Mouse (Mus musculus) MEL (cell line): ENCODE data around the gene Ift27. TPM values are rescaled to one million over a fixed set of nuclear protein-coding genes. Genes with fewer than 3 reads are reported as not detected.

Experiments
- DNase-seq: peaks from one replicate; pipeline ENCODE4 v3.0.0; 2011; ENCODE audit warnings: low read depth, low spot score
- H3K27ac ChIP-seq: 2 replicates; pipeline ENCODE4 v1.5.1; 2012; ENCODE audit warnings: low read depth, mild to moderate bottlenecking, control low read depth, low read length, moderate library complexity; ENCODE audit not compliant: control insufficient read depth
- H3K27me3 ChIP-seq, 2 experiments: fragments of 150-350 bp in 1 of 2; sonication (generic) in 1 of 2; 2 replicates each; pipeline ENCODE4 v1.6.1; 2012; ENCODE audit warnings: low read length in 2 of 2, mild to moderate bottlenecking in 2 of 2, improper control_type of control experiment in 1 of 2, moderate library complexity in 1 of 2; ENCODE audit not compliant: insufficient read depth in 2 of 2, control insufficient read depth in 1 of 2
- H3K36me3 ChIP-seq, 2 experiments: 2 replicates each; pipeline ENCODE4 v1.6.1; 2012 to 2014; ENCODE audit warnings: low read length in 2 of 2, improper control_type of control experiment in 1 of 2, inconsistent platforms in 1 of 2, mild to moderate bottlenecking in 1 of 2; ENCODE audit not compliant: insufficient read depth in 2 of 2, control insufficient read depth in 1 of 2
- H3K4me1 ChIP-seq, 2 experiments: fragments of 150-350 bp in 1 of 2; sonication (generic) in 1 of 2; 2 replicates each; pipeline ENCODE4 v1.6.1; 2012; ENCODE audit warnings: low read length in 2 of 2, improper control_type of control experiment in 1 of 2, mild to moderate bottlenecking in 1 of 2; ENCODE audit not compliant: insufficient read depth in 2 of 2, control insufficient read depth in 1 of 2
- H3K4me3 ChIP-seq, 2 experiments: fragments of 150-350 bp in 1 of 2; sonication (generic) in 1 of 2; 2 replicates each; pipeline ENCODE4 v1.5.1; 2012; ENCODE audit warnings: low read depth in 2 of 2, low read length in 2 of 2, mild to moderate bottlenecking in 2 of 2, moderate library complexity in 2 of 2, control low read depth in 1 of 2, improper control_type of control experiment in 1 of 2; ENCODE audit not compliant: control insufficient read depth in 1 of 2, insufficient read depth in 1 of 2
- H3K79me2 ChIP-seq: 2 replicates; pipeline ENCODE4 v1.6.1; 2012; ENCODE audit warnings: mild to moderate bottlenecking, low read length, moderate library complexity; ENCODE audit not compliant: control insufficient read depth, poor library complexity, insufficient read depth
- H3K9ac ChIP-seq: 2 replicates; pipeline ENCODE4 v1.6.1; 2012; ENCODE audit warnings: low read depth, mild to moderate bottlenecking, control low read depth, low read length, moderate library complexity; ENCODE audit not compliant: control insufficient read depth, poor library complexity, severe bottlenecking
- H3K9me3 ChIP-seq: fragments of 150-350 bp; sonication (generic); replicated peaks from 2 replicates; pipeline ENCODE4 v1.6.1; 2012; ENCODE audit warnings: mild to moderate bottlenecking, low read length, improper control_type of control experiment, moderate library complexity; ENCODE audit not compliant: insufficient read depth
- CHD1 ChIP-seq: IDR thresholded peaks from 2 replicates; pipeline ENCODE4 v1.6.1; 2012; ENCODE audit warnings: low read depth, mild to moderate bottlenecking, inconsistent platforms, low read length, improper control_type of control experiment
- EP300 ChIP-seq, 2 experiments: IDR thresholded peaks; 2 replicates each; pipeline ENCODE4 v1.6.1; 2011; ENCODE audit warnings: improper control_type of control experiment in 2 of 2, low read length in 2 of 2, low read depth in 1 of 2, mild to moderate bottlenecking in 1 of 2
- GATA1 ChIP-seq: IDR thresholded peaks from 2 replicates; pipeline ENCODE4 v1.6.1; 2011; ENCODE audit warnings: low read depth, low read length, improper control_type of control experiment
- JUND ChIP-seq: IDR thresholded peaks from 2 replicates; pipeline ENCODE4 v1.6.1; 2011; ENCODE audit warnings: low read depth, mild to moderate bottlenecking, improper control_type of control experiment, low read length
- NRF1 ChIP-seq: IDR thresholded peaks from 2 replicates; pipeline ENCODE4 v1.6.1; 2014; ENCODE audit warnings: low read depth, mild to moderate bottlenecking, inconsistent platforms, low read length, improper control_type of control experiment, moderate library complexity; ENCODE audit not compliant: poor library complexity, insufficient read depth, severe bottlenecking
- RAD21 ChIP-seq: IDR thresholded peaks from 2 replicates; pipeline ENCODE4 v1.6.1; 2011; ENCODE audit warnings: mild to moderate bottlenecking, low read depth, low read length, improper control_type of control experiment
- TAL1 ChIP-seq: IDR thresholded peaks from 2 replicates; pipeline ENCODE4 v1.6.1; 2012; ENCODE audit warnings: mild to moderate bottlenecking, inconsistent platforms, low read length, moderate library complexity, mixed read lengths
- TBP ChIP-seq: IDR thresholded peaks from 2 replicates; pipeline ENCODE4 v1.8.0; 2011; ENCODE audit warnings: low read depth, low read length, improper control_type of control experiment
- TCF12 ChIP-seq: IDR thresholded peaks from 2 replicates; pipeline ENCODE4 v1.6.1; 2014; ENCODE audit warnings: low read depth, mild to moderate bottlenecking, inconsistent platforms, low read length, improper control_type of control experiment, moderate library complexity
- USF2 ChIP-seq, 2 experiments: IDR thresholded peaks; 2 replicates each; pipeline ENCODE4 v1.6.1; 2011 to 2012; ENCODE audit warnings: improper control_type of control experiment in 2 of 2, low read length in 2 of 2, borderline replicate concordance in 1 of 2, inconsistent platforms in 1 of 2, low read depth in 1 of 2, mild to moderate bottlenecking in 1 of 2; ENCODE audit not compliant: insufficient read depth in 1 of 2
- ZNF384 ChIP-seq: IDR thresholded peaks from 2 replicates; pipeline ENCODE4 v1.6.1; 2012; ENCODE audit warnings: low read depth, mild to moderate bottlenecking, inconsistent platforms, low read length, improper control_type of control experiment
- polyA plus RNA-seq, 2 experiments: library from polyadenylated mRNA; stranded (reverse) in 1 of 2; unstranded in 1 of 2; fragments of >175 nt in 1 of 2; fragments of >200 nt in 1 of 2; gene quantifications; 2 replicates each; pipeline versions ENCODE4 v1.2.1 to v1.2.4; 2012; ENCODE audit warnings: low replicate concordance in 2 of 2, low read depth in 1 of 2; ENCODE audit not compliant: insufficient read length in 2 of 2, insufficient read depth in 1 of 2, missing spikeins in 1 of 2
- total RNA-seq: library from RNA; depleted of rRNA; stranded (reverse); fragments of 300-350 nt; gene quantifications from 2 replicates; pipeline ENCODE4 v1.2.3, GENCODE M21; 2012

The Ift27 gene
- total and polyA plus RNA-seq, 3 experiments = 10.4 to 18.0 TPM; not detected in 1

GRCm38 (mm10) chr15:78118275-78118995, 55.5 kb downstream of the Ift27 start:
- no peaks in the 10 kb centered on the region for H3K9me3 ChIP-seq
- TF ChIP-seq CHD1 = no peak
- no peak overlapping the region for H3K9ac ChIP-seq
- H3K4me3 ChIP-seq = no peak overlapping the region
- no peak for DNase-seq
- H3K36me3 ChIP-seq = no peaks in the 10 kb centered on the region
- peaks cover 0 to 2% of the 10 kb centered on the region in 2 experiments; a peak in 1 of 4 replicates for H3K27me3 ChIP-seq
- H3K27ac ChIP-seq = no peak overlapping the region
- no peaks in the 10 kb centered on the region for H3K79me2 ChIP-seq
- no peaks in the 10 kb centered on the region for H3K4me1 ChIP-seq

- TF ChIP-seq JUND (no peak), NRF1 (no peak), USF2 (IDR thresholded peaks at IDR 0.05; ENCODE audit: borderline replicate concordance in 1 of 2, insufficient read depth in 1 of 2, low read depth in 1 of 2, low read length in 2 of 2) (no peak), ZNF384 (no peak), TCF12 (no peak), EP300 (IDR thresholded peaks at IDR 0.05; ENCODE audit: low read depth in 1 of 2, low read length in 2 of 2) (no peak), TBP (no peak), GATA1 (no peak), RAD21 (no peak), TAL1 (no peak)
- Histone ChIP-seq H3K79me2 (no peaks in the 10 kb centered on the region), H3K27me3 (peaks cover 0 to 4% of the 10 kb centered on the region in 2 experiments; a peak in 3 of 4 replicates), H3K27ac (no peak overlapping the region), H3K4me3 (no peak overlapping the region), H3K36me3 (no peaks in the 10 kb centered on the region), H3K9me3 (no peaks in the 10 kb centered on the region), H3K9ac (no peak overlapping the region), H3K4me1 (no peaks in the 10 kb centered on the region)
- no peak for DNase-seq
These were observed 56.2 kb downstream of the Ift27 start for GRCm38 (mm10) chr15:78117731-78118130.

- Histone ChIP-seq H3K9ac (no peak overlapping the region), H3K27me3 (peaks cover 0 to 7% of the 10 kb centered on the region in 2 experiments; a peak in 3 of 4 replicates), H3K9me3 (no peaks in the 10 kb centered on the region), H3K4me3 (no peak overlapping the region), H3K27ac (no peak overlapping the region), H3K4me1 (no peaks in the 10 kb centered on the region), H3K79me2 (no peaks in the 10 kb centered on the region), H3K36me3 (no peaks in the 10 kb centered on the region)
- no peak for TF ChIP-seq CHD1
- TF ChIP-seq TAL1 = no peak
- no peak for DNase-seq
These were observed 57.0 kb downstream of the Ift27 start for GRCm38 (mm10) chr15:78116936-78117335.
